Mouse (Mus musculus) spleen, adult 2 months (tissue): Measurements from ENCODE around the gene Mllt11.

ENCODE experiments used
- CTCF ChIP-seq: fragments of 200-500 bp; IDR thresholded peaks from 2 replicates; pipeline ENCODE4 v1.5.1; 2011; ENCODE audit warnings: mild to moderate bottlenecking, inconsistent platforms; ENCODE audit not compliant: insufficient read depth, insufficient read length, insufficient replicate concordance; ENCODE audit errors: extremely low read depth
- POLR2A ChIP-seq: fragments of 200-500 bp; IDR thresholded peaks from 2 replicates; pipeline ENCODE4 v1.6.1; 2011; ENCODE audit warnings: low read depth, low read length, inconsistent platforms

DNA sequence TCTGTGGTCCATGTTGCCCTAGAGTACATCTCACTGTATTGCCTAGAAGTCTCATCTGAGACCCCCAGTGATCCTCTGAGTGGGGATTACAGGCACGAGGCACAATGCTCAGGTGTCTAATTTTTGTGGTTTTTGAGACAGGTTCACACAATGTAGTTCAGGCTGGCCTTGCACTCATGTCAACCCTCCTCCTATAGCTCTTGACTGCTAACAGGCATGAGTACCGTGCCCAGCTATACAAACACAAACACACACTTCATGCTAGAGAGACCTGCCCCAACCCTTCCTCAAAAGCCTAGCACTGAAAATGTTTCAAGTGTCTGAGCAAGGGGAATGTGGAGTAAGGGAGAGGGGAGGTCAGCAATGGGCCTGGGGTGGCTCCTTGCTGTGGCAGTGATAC is 45.9 kb downstream of the Mllt11 start:
- TF ChIP-seq POLR2A (no peak), CTCF (no peak)
